Mouse (Mus musculus) B cell, adult (primary cell): Measurements from ENCODE around the gene Entpd8. TPM values are rescaled to one million over a fixed set of nuclear protein-coding genes. Genes with fewer than 3 reads are reported as not detected.

ENCODE experiments used
- total RNA-seq: library from RNA; stranded (reverse); gene quantifications from 4 replicates; pipeline ENCODE4 v1.2.4, GENCODE M21; 2023; ENCODE audit not compliant: inconsistent age

Entpd8 gene
- total RNA-seq, result not detected in 4 replicates

DNA sequence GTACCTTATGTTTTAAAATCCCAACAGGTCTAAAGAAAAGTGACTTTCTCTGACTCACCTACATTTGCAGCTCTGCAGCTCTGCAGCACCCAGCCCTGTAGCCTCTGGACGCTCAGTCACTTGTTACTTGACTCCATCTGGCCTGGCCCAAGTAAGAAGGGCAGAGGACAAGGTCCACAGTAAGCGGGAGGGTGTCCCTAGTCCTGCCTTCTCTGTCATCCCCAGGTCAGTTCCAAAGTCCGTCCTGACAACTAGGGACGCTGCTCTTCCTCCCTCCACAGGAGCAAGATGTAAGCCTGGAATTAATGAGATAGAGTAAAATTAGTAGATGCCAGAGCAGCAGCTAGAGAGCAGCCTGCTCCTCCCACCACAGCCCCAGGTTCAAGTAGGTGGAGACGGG is at the start of gene Entpd8:
TSS of gene Entpd8 (plus strand) at position 229 of the 400 bp plus-strand sequence.

GRCm38 (mm10) chr2:25054221-25055067 is 25.7 kb upstream of the Entpd8 start, which contains the start of gene Nsmf:
TSS of gene Nsmf (plus strand) at chr2:25054355.

GRCm38 (mm10) chr2:25095109-25095850 is 15.2 kb downstream of the Entpd8 start, which contains the start of gene Noxa1:
TSS of gene Noxa1 (minus strand) at chr2:25095149.

Other genes with a start within 250 kb of the Entpd8 start
- gene Ehmt1, start 160.7 kb upstream of the Entpd8 start, total RNA-seq, result 107 to 123 TPM (median 119 TPM) in 4 replicates
- gene Arrdc1, start 145.1 kb upstream of the Entpd8 start, total RNA-seq, result 125 to 147 TPM (median 141 TPM) in 4 replicates
- 13.7 to 21.0 TPM (median 17.2 TPM) in 4 replicates for gene Zmynd19, start 130.5 kb upstream of the Entpd8 start, total RNA-seq
- 14.7 to 21.6 TPM (median 15.3 TPM) in 4 replicates for gene Dph7, start 117.9 kb upstream of the Entpd8 start, total RNA-seq
- 19.6 to 23.9 TPM (median 21.2 TPM) in 4 replicates for gene Mrpl41, start 105.2 kb upstream of the Entpd8 start, total RNA-seq
- gene Pnpla7, start 104.3 kb upstream of the Entpd8 start, total RNA-seq, result 117 to 130 TPM (median 125 TPM) in 4 replicates
- gene Nsmf, start 25.9 kb upstream of the Entpd8 start, total RNA-seq, result 39.7 to 51.9 TPM (median 44.9 TPM) in 4 replicates
- gene Noxa1, start 14.8 kb downstream of the Entpd8 start, total RNA-seq, result not detected in 4 replicates
- gene Nrarp, start 100.5 kb downstream of the Entpd8 start, total RNA-seq, result 5.3 to 6.8 TPM (median 6.0 TPM) in 4 replicates
- 28.8 to 32.8 TPM (median 31.4 TPM) in 4 replicates for gene Tor4a, start 116.6 kb downstream of the Entpd8 start, total RNA-seq
- gene Nelfb, start 131.2 kb downstream of the Entpd8 start, total RNA-seq, result 71.2 to 97.5 TPM (median 84.8 TPM) in 4 replicates
- not detected in 4 replicates for gene Stpg3, start 134.3 kb downstream of the Entpd8 start, total RNA-seq
- not detected in 4 replicates for gene Fam166a, start 138.4 kb downstream of the Entpd8 start, total RNA-seq
- 114 to 127 TPM (median 119 TPM) in 4 replicates for gene Tubb4b, start 144.4 kb downstream of the Entpd8 start, total RNA-seq
- not detected in 4 replicates for gene Slc34a3, start 154.1 kb downstream of the Entpd8 start, total RNA-seq
- gene Rnf224, start 156.5 kb downstream of the Entpd8 start, total RNA-seq, result not detected in 4 replicates
- gene Rnf208, start 162.0 kb downstream of the Entpd8 start, total RNA-seq, result 0.51 TPM in 1 of 4 replicates, not detected in the others
- gene Cysrt1, start 162.1 kb downstream of the Entpd8 start, total RNA-seq, result not detected in 4 replicates
- gene AL732309.1, start 166.6 kb downstream of the Entpd8 start, total RNA-seq, result 6.2 to 11.8 TPM (median 9.7 TPM) in 4 replicates
- gene Tmem203, start 175.1 kb downstream of the Entpd8 start, total RNA-seq, result 17.0 to 23.1 TPM (median 22.3 TPM) in 4 replicates
- 11.7 to 16.8 TPM (median 12.7 TPM) in 4 replicates for gene Tprn, start 182.3 kb downstream of the Entpd8 start, total RNA-seq
- 36.2 to 41.2 TPM (median 39.2 TPM) in 4 replicates for gene Ssna1, start 192.1 kb downstream of the Entpd8 start, total RNA-seq
- gene Anapc2, start 192.2 kb downstream of the Entpd8 start, total RNA-seq, result 99.6 to 125 TPM (median 108 TPM) in 4 replicates
- gene Tmem210, start 207.8 kb downstream of the Entpd8 start, total RNA-seq, result not detected in 4 replicates
- gene Lrrc26, start 209.6 kb downstream of the Entpd8 start, total RNA-seq, result not detected in 4 replicates
- not detected in 4 replicates for gene Grin1, start 238.9 kb downstream of the Entpd8 start, total RNA-seq